Mouse (Mus musculus) heart, adult 2 months (tissue): ENCODE results near the gene Tubal3. TPM values are rescaled to one million over a fixed set of nuclear protein-coding genes. Genes with fewer than 3 reads are reported as not detected.

Experiments
- DNase-seq, 2 experiments: peaks; one replicate each; pipeline ENCODE4 v3.0.0; 2021
- H3K27ac ChIP-seq: fragments of 200-600 bp; 2 replicates; pipeline ENCODE4 v1.8.1; 2022
- H3K27me3 ChIP-seq: fragments of 200-500 bp; 2 replicates; pipeline ENCODE4 v1.6.1; 2012; ENCODE audit warnings: mild to moderate bottlenecking, low read length, inconsistent platforms, mixed read lengths; ENCODE audit not compliant: control insufficient read depth, insufficient read depth
- H3K36me3 ChIP-seq: fragments of 200-500 bp; 2 replicates; pipeline ENCODE4 v1.6.1; 2012; ENCODE audit warnings: low read length, inconsistent platforms; ENCODE audit not compliant: control insufficient read depth, insufficient read depth
- H3K4me1 ChIP-seq: fragments of 200-500 bp; 2 replicates; pipeline ENCODE4 v1.6.1; 2011; ENCODE audit warnings: low read length; ENCODE audit not compliant: control insufficient read depth, insufficient read depth
- H3K4me3 ChIP-seq: fragments of 200-600 bp; 2 replicates; pipeline ENCODE4 v1.8.1; 2022
- H3K79me2 ChIP-seq: fragments of 200-500 bp; replicated peaks from 2 replicates; pipeline ENCODE4 v1.6.1; 2012; ENCODE audit warnings: mild to moderate bottlenecking, inconsistent platforms, low read length, moderate library complexity, mixed read lengths; ENCODE audit not compliant: control insufficient read depth, insufficient read depth
- H3K9ac ChIP-seq: fragments of 200-500 bp; 2 replicates; pipeline ENCODE4 v1.6.1; 2012; ENCODE audit warnings: low read depth, mild to moderate bottlenecking, control low read depth, inconsistent platforms, low read length, mixed read lengths
- CTCF ChIP-seq: fragments of 200-600 bp; IDR thresholded peaks from 2 replicates; pipeline ENCODE4 v1.8.1; 2022; ENCODE audit warnings: antibody characterized with exemption, mild to moderate bottlenecking, moderate library complexity
- EP300 ChIP-seq: fragments of 200-500 bp; IDR thresholded peaks from 2 replicates; pipeline ENCODE4 v1.6.1; 2011; ENCODE audit warnings: low read depth, low read length, control low read depth; ENCODE audit not compliant: insufficient read depth
- POLR2A ChIP-seq: fragments of 200-500 bp; IDR thresholded peaks from 2 replicates; pipeline ENCODE4 v1.6.1; 2011; ENCODE audit warnings: mild to moderate bottlenecking, low read depth, low read length, control low read depth; ENCODE audit not compliant: insufficient read depth
- WGBS: fragments of 180-500 bp; shearing (Covaris S2); methylation state at CpG from one replicate; pipeline ENCODE4 v1.1.7; 2018; 5-methylcytosine and 5-hydroxymethylcytosine counted together
- intact Hi-C: fragments of 180-260 bp; cut with DNase I; formaldehyde crosslinking; loops from one replicate; pipeline ENCODE4 v1.15.1; 2025
- polyA plus RNA-seq: library from polyadenylated mRNA; depleted of rRNA; stranded (reverse); fragments of >200 nt; gene quantifications from 2 replicates; pipeline ENCODE4 v1.2.3, GENCODE M21; 2012
- total RNA-seq, 2 experiments: library from RNA; stranded (reverse); gene quantifications; 2 replicates each; pipeline ENCODE4 v1.2.3; 2021

The Tubal3 gene
- total and polyA plus RNA-seq, 3 experiments, result not detected

DNA sequence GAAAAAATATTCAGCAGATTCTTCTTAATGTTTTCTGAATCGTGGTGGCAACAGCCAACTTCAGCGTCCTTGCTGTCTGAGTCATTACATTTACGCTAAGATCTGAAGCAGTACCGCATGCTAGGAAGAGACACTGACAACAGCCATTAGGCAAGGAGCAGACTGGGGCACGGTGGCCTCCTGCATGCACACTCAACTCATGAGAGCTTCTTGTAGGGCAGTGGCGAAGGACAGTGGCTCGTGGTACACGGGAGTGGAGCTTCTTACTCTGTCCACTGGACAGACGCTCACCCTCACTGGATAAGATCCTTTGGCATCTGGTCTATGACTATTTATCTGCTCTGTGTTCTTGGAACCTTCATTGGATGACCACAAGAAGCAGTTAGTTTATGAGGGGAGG lies 18.8 kb upstream of the Tubal3 start:
- Histone ChIP-seq H3K4me1 (no peaks in the 10 kb centered on the region), H3K9ac (no peak overlapping the region), H3K27me3 (no peaks in the 10 kb centered on the region), H3K36me3 (no peaks in the 10 kb centered on the region), H3K79me2 (no peaks in the 10 kb centered on the region), H3K27ac (no peak overlapping the region), H3K4me3 (no peak overlapping the region)
- no peak for DNase-seq
- 87% methylated on average over 9 of the region's 9 CpGs for WGBS
- TF ChIP-seq EP300, result no peak
- TF ChIP-seq POLR2A, result no peak
- TF ChIP-seq CTCF, result no peak
- intact Hi-C loops, result loop anchor here (10.0 kb wide), 2 partner anchors 354 to 494 kb away; no protein-coding TSS in a partner anchor

DNA sequence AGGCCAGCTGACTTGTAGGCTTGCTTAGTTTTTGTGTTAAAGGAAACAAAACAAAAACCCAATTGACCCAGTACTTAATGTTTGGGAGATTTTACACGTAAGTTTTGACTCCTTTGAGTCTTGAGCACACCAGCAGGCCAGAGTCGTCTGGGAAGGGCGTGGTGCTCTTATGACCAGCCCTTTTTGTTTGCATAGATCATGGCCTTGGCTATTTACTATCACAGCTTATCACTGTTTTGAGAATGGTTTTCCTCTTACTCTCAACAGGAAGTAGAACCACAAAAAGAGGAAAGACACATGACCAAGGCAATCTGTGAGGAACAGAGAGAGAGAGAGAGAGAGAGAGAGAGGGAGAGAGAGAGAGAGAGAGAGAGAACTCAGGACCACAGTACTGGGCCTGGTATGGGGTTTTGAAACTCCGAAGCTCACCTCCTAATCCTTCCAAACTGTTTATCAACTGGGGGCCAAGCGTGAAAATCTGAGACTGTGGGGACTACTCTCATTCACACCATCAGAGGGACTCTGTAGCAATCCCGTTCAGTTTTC lies 10.8 kb upstream of the Tubal3 start:
- 47% methylated on average over 6 of the region's 6 CpGs for WGBS
- no peak for DNase-seq
- Histone ChIP-seq H3K9ac (no peak overlapping the region), H3K27ac (no peak overlapping the region), H3K36me3 (no peaks in the 10 kb centered on the region), H3K79me2 (no peaks in the 10 kb centered on the region), H3K4me3 (no peak overlapping the region), H3K4me1 (no peaks in the 10 kb centered on the region), H3K27me3 (no peaks in the 10 kb centered on the region)
- intact Hi-C loops, result no loop called here
- TF ChIP-seq POLR2A, result no peak
- no peak for TF ChIP-seq CTCF
- TF ChIP-seq EP300, result no peak

DNA sequence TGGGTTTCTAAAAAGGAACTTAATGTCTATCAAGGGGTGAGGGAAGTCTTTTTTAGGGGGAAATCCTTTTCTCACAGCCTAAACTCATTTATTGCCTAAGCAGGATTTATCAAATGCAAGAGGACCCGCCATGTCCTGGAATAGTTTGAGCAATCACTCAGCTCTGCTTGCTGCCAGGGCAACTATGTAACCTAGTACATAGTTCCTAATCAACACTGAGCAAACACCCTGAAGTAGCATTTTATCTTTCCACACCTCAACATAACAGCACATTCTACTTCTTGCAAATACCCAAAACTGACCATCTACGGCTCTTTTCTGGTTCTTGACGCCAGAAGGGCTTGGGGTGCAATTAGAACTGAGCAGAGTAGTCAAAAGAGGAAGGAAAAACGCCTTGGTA lies 9.8 kb upstream of the Tubal3 start:
- no peak overlapping the region for H3K27ac ChIP-seq

DNA sequence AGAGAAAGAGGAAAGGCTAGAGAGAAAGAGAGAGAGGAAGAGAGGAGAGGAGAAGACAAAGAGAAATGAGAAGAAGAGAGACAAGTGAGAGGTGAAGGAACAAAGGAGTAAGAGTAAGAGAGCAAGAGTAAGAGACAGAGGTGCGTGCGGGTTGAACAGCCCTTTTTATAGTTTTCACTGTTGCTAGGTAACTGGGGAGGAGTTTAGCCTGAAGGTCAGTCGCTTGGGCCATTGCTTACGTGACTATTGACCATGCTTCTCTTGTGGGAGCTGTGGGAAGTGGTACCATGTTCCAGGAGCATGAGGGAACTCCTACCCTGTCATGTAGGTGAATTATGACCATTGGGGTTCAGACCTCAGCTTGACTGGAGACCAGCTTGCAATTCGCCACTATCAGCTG lies 7.7 kb upstream of the Tubal3 start:
- no peaks in the 10 kb centered on the region for H3K4me1 ChIP-seq
- WGBS, result 93% methylated on average over 5 of the region's 5 CpGs
- H3K4me3 ChIP-seq, result no peak overlapping the region
- no peaks in the 10 kb centered on the region for H3K79me2 ChIP-seq
- H3K27ac ChIP-seq, result no peak overlapping the region
- intact Hi-C loops, result no loop called here
- no peak for DNase-seq
- H3K36me3 ChIP-seq, result no peaks in the 10 kb centered on the region
- TF ChIP-seq CTCF (no peak), EP300 (no peak), POLR2A (no peak)
- H3K27me3 ChIP-seq, result no peaks in the 10 kb centered on the region
- no peak overlapping the region for H3K9ac ChIP-seq

More for the DNA sequence above, 9.8 kb upstream of the Tubal3 start:
- no peak overlapping the region for H3K9ac ChIP-seq
- no peaks in the 10 kb centered on the region for H3K27me3 ChIP-seq
- no peak overlapping the region for H3K4me3 ChIP-seq
- no peak for DNase-seq
- no peaks in the 10 kb centered on the region for H3K36me3 ChIP-seq
- H3K4me1 ChIP-seq, result no peaks in the 10 kb centered on the region
- H3K79me2 ChIP-seq, result no peaks in the 10 kb centered on the region
- 67% methylated on average over 4 of the region's 4 CpGs for WGBS
- TF ChIP-seq CTCF, result no peak
- TF ChIP-seq POLR2A, result no peak
- TF ChIP-seq EP300, result no peak
- intact Hi-C loops, result no loop called here

DNA sequence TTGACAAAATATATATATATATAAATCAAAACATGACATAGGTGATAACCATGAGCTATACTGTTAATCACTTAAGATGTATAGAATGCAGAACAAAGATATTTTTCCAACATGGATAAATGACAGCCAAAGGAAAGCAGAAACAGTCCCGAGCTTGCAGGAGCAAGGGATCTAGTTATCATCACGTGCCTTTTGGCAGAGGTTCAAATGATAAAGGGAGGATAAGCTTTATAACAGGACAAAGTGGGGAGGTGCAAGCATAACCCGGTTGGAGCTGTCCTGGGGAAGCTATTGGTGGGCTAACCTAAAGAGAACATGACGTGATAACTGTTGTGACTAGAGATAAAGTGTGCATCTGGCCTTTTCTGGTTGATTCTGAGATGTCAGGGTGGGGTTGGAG lies 4.6 kb upstream of the Tubal3 start:
- Histone ChIP-seq H3K27me3 (no peaks in the 10 kb centered on the region), H3K4me3 (no peak overlapping the region), H3K36me3 (no peaks in the 10 kb centered on the region), H3K4me1 (no peaks in the 10 kb centered on the region), H3K27ac (no peak overlapping the region), H3K79me2 (no peaks in the 10 kb centered on the region), H3K9ac (no peak overlapping the region)
- no peak for TF ChIP-seq EP300
- TF ChIP-seq POLR2A, result no peak
- TF ChIP-seq CTCF, result no peak
- no peak for DNase-seq
- 35% methylated on average over 4 of the region's 4 CpGs for WGBS
- intact Hi-C loops, result no loop called here

DNA sequence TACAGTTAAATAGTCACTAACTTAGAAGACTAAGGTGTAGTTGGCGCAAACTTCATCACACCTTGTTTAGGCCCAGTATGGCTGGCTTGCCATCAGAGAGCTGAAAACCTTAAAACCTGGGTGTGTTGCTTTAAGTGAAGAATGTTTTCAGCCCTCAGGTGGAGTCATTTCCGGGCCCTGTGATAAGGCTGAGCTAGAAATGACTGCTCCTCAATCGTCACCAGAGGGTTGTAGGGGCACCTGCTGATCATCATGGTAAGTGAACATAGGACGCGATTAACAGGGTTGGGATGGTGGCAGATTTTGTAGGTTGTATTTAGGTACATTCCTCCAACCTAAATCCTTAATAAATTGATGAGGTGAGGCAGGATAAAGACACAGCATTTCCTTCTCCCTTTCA lies 6.4 kb downstream of the Tubal3 start:
- WGBS, result 66% methylated on average over 5 of the region's 5 CpGs
- H3K4me1 ChIP-seq, result no peaks in the 10 kb centered on the region
- no peak for TF ChIP-seq CTCF
- no peak for TF ChIP-seq EP300
- TF ChIP-seq POLR2A, result no peak
- intact Hi-C loops, result no loop called here
- H3K27me3 ChIP-seq, result no peaks in the 10 kb centered on the region; the same call in 1 of the 2 replicates
- no peaks in the 10 kb centered on the region for H3K79me2 ChIP-seq
- no peak overlapping the region for H3K4me3 ChIP-seq
- DNase-seq, result no peak
- no peak overlapping the region for H3K9ac ChIP-seq
- H3K36me3 ChIP-seq, result no peaks in the 10 kb centered on the region
- H3K27ac ChIP-seq, result no peak overlapping the region

DNA sequence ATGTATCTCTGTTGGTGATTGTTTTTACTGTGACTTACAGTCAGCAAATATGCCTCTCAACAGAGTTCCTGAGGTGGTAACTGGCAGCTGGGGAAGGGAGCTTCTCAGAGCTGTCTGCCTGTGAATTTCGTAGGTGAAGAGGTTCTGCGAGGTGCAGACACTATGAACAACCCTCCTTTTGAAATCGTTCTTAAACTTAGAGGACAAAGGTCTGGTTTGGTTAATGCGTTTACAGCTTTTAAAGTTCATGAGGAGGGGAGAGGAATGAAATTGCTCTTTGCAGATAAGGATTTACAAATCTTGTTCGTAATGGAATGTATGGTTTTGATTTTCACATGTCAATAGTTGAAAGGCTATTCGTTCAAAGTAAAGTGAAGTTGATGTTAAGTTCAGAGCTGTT lies 7.6 kb downstream of the Tubal3 start:
- intact Hi-C loops, result no loop called here
- TF ChIP-seq POLR2A, result no peak

More for the DNA sequence above, 7.6 kb downstream of the Tubal3 start:
- no peak for DNase-seq
- Histone ChIP-seq H3K4me1 (no peaks in the 10 kb centered on the region), H3K79me2 (no peaks in the 10 kb centered on the region), H3K27ac (no peak overlapping the region), H3K4me3 (no peak overlapping the region), H3K27me3 (no peaks in the 10 kb centered on the region; the same call in 1 of the 2 replicates), H3K36me3 (no peaks in the 10 kb centered on the region), H3K9ac (no peak overlapping the region)
- 80% methylated on average over 6 of the region's 6 CpGs for WGBS
